ENCODE assay signal across 14 mouse cellular contexts in genomic region chr13:63302381-63302780, GRCm38 (mm10).
DNase-seq lines count a peak whose midpoint lies in the region; ATAC-seq and TF ChIP-seq lines count a peak whose summit lies in the region.
"Had no signal": no experiment of that assay in that cellular context is flagged by ENCODE, and none has a peak within 500 bp of the region (broad histone marks: within the 10 kb centered on the region; RNA-seq: fewer than 3 reads in every experiment).

No protein-coding gene starts in this region.

- TF ChIP-seq CTCF in left cerebral cortex, adult 2 months (IDR thresholded peaks at IDR 0.05), result no peak

- H3K4me2 ChIP-seq in forebrain, embryonic 11.5 days (ENCODE audit: low read depth, low read length, severe bottlenecking), result no peak overlapping the region
- no peak overlapping the region for H3K4me2 ChIP-seq in limb, embryonic 11.5 days (ENCODE audit: low read depth, severe bottlenecking)

- H3K9me3 ChIP-seq in forebrain, embryonic 10.5 days, result no peaks in the 10 kb centered on the region
- H3K9me3 ChIP-seq in forebrain, embryonic 11.5 days (ENCODE audit: control insufficient read depth, low read length), result no peaks in the 10 kb centered on the region
- no peaks in the 10 kb centered on the region for H3K9me3 ChIP-seq in limb, embryonic 11.5 days (ENCODE audit: control insufficient read depth, low read length)
- H3K9me3 ChIP-seq: heart, embryonic 10.5 days had no signal

- DNase-seq in forebrain, embryonic 10.5 days (ENCODE audit: extremely low spot score, low spot score), result no peak
- no peak for DNase-seq in forebrain, embryonic 11.5 days (ENCODE audit: low spot score)
- DNase-seq in left cerebral cortex, adult 2 months (ENCODE audit: extremely low spot score in 1 of 2, low spot score in 2 of 2), result no peak
- DNase-seq in left cerebral cortex, postnatal 14 days (ENCODE audit: low spot score in 2 of 2), result no peak
- DNase-seq in cerebellum, postnatal 25 days, result peak; percentile 62 to 67
- no peak for DNase-seq in limb, embryonic 11.5 days (ENCODE audit: low spot score)
- DNase-seq in embryo, embryonic 10.5 days (ENCODE audit: low spot score), result no peak
- DNase-seq in heart, postnatal 14 days, result no peak
- DNase-seq: kidney, postnatal 4 days; liver, postnatal 0 days; retina, postnatal 1 day had no signal

- no peak for ATAC-seq in forebrain, embryonic 11.5 days (replicated peaks; ENCODE audit: low FRiP score)
- no peak for ATAC-seq in limb, embryonic 11.5 days (ENCODE audit: insufficient number of reproducible peaks, low FRiP score, low TSS enrichment, low read depth)
- ATAC-seq: forebrain, embryonic 16.5 days; liver, postnatal 0 days had no signal

- intact Hi-C loops in left cerebral cortex, adult 2 months (cut with DNase I), result no loop called here
- intact Hi-C loops in left cerebral cortex, postnatal 14 days (cut with DNase I), result no loop called here
- intact Hi-C loops in heart, postnatal 14 days (cut with DNase I), result no loop called here

- no peaks in the 10 kb centered on the region for H3K27me3 ChIP-seq in forebrain, embryonic 10.5 days (ENCODE audit: poor library complexity, severe bottlenecking)
- no peaks in the 10 kb centered on the region for H3K27me3 ChIP-seq in forebrain, embryonic 11.5 days (ENCODE audit: control insufficient read depth, insufficient read depth, low read length)
- H3K27me3 ChIP-seq in limb, embryonic 11.5 days (ENCODE audit: control insufficient read depth, insufficient read depth, low read length), result no peaks in the 10 kb centered on the region

- no peak overlapping the region for H3K9ac ChIP-seq in forebrain, embryonic 11.5 days (ENCODE audit: low read length)
- H3K9ac ChIP-seq in limb, embryonic 11.5 days (ENCODE audit: low read length), result no peak overlapping the region
- H3K9ac ChIP-seq: liver, postnatal 0 days had no signal

- WGBS in forebrain, embryonic 10.5 days, result 92% methylated on average over 5 of the region's 5 CpGs
- 85% methylated on average over 5 of the region's 5 CpGs for WGBS in forebrain, embryonic 11.5 days
- WGBS in limb, embryonic 11.5 days, result 83% methylated on average over 5 of the region's 5 CpGs

- peak overlapping the region; percentile 17 for H3K27ac ChIP-seq in forebrain, embryonic 10.5 days
- no peak overlapping the region for H3K27ac ChIP-seq in forebrain, embryonic 11.5 days (ENCODE audit: low read depth, low read length)
- peak overlapping the region; percentile 66 for H3K27ac ChIP-seq in left cerebral cortex, adult 2 months
- peak overlapping the region; percentile 15 for H3K27ac ChIP-seq in limb, embryonic 11.5 days (replicated peaks; ENCODE audit: low read depth, low read length)
- H3K27ac ChIP-seq: heart, embryonic 10.5 days; macrophage had no signal

- no peak overlapping the region for H3K4me3 ChIP-seq in forebrain, embryonic 10.5 days
- H3K4me3 ChIP-seq in forebrain, embryonic 11.5 days (ENCODE audit: low read depth, low read length), result no peak overlapping the region
- H3K4me3 ChIP-seq in left cerebral cortex, adult 2 months, result no peak overlapping the region
- H3K4me3 ChIP-seq in limb, embryonic 11.5 days (ENCODE audit: low read depth, low read length), result no peak overlapping the region
- H3K4me3 ChIP-seq: heart, embryonic 10.5 days had no signal

- peaks cover 89% of the 10 kb centered on the region for H3K36me3 ChIP-seq in forebrain, embryonic 10.5 days (replicated peaks)
- H3K36me3 ChIP-seq in forebrain, embryonic 11.5 days (ENCODE audit: control insufficient read depth, insufficient read depth, low read length), result no peaks in the 10 kb centered on the region; the same call in 1 of the 2 replicates
- peaks cover 23% of the 10 kb centered on the region for H3K36me3 ChIP-seq in limb, embryonic 11.5 days (ENCODE audit: control insufficient read depth, insufficient read depth, low read length)

- peaks cover 37% of the 10 kb centered on the region for H3K4me1 ChIP-seq in forebrain, embryonic 10.5 days
- H3K4me1 ChIP-seq in forebrain, embryonic 11.5 days (replicated peaks; ENCODE audit: control insufficient read depth, insufficient read depth, low read length), result no peaks in the 10 kb centered on the region
- peaks cover 24% of the 10 kb centered on the region for H3K4me1 ChIP-seq in limb, embryonic 11.5 days (ENCODE audit: control insufficient read depth, insufficient read depth, low read length)

Comparison
In these comparisons a context has a peak if more than half of its experiments do, and no peak if none do; other contexts are left out.
1. DNase-seq: peak in cerebellum, postnatal 25 days (2 of 2); none in forebrain, embryonic 10.5 days (single experiment), forebrain, embryonic 11.5 days (single experiment), left cerebral cortex, adult 2 months (0 of 2), left cerebral cortex, postnatal 14 days (0 of 2), limb, embryonic 11.5 days (single experiment), embryo, embryonic 10.5 days (single experiment) and heart, postnatal 14 days (0 of 2).